Comparison of ENCODE assay signal across 17 mouse cellular contexts in genomic region chr11:97924217-97924616, GRCm38 (mm10). TPM values are rescaled to one million over a fixed set of nuclear protein-coding genes. Genes with fewer than 3 reads are reported as not detected.
A peak's percentile ranks its signal among the peaks of the same experiment; 100 is the strongest.
DNase-seq lines count a peak whose midpoint lies in the region; TF ChIP-seq lines count a peak whose summit lies in the region.
"Had no signal": no experiment of that assay in that cellular context is flagged by ENCODE, and none has a peak within 500 bp of the region (broad histone marks: within the 10 kb centered on the region; RNA-seq: fewer than 3 reads in every experiment).

No protein-coding gene starts in this region.

- DNase-seq in cerebellum, postnatal 14 days, result peak; percentile 30 to 48
- no peak for DNase-seq in cerebellum, adult 2 months
- peak; percentile 30 for DNase-seq in left cerebral cortex, postnatal 4 days
- DNase-seq in left cerebral cortex, postnatal 25 days (ENCODE audit: low spot score in 2 of 2), result no peak
- DNase-seq in adrenal gland, postnatal 14 days, result peak; percentile 29
- peak; percentile 26 for DNase-seq in adrenal gland, postnatal 25 days
- no peak for DNase-seq in gastrocnemius, adult 18-20 months (ENCODE audit: low spot score)
- DNase-seq: cerebellum, adult 8-10 months; cerebellum, postnatal 36 days; gastrocnemius, postnatal 36 days; heart, adult 11 months; heart, postnatal 36 days; kidney, adult 18-20 months had no signal

- no peaks in the 10 kb centered on the region for H3K4me1 ChIP-seq in cerebellum, adult 2 months (ENCODE audit: control insufficient read depth, insufficient read depth, low read length)
- H3K4me1 ChIP-seq: embryonic facial prominence, embryonic 13.5 days; forebrain, embryonic 13.5 days; heart, embryonic 13.5 days; hindbrain, embryonic 12.5 days had no signal

- intact Hi-C loops in left cerebral cortex, postnatal 4 days (cut with DNase I), result no loop called here
- intact Hi-C loops in left cerebral cortex, postnatal 25 days (cut with DNase I), result no loop called here

- no peak for TF ChIP-seq CTCF in cerebellum, adult 2 months (IDR thresholded peaks at IDR 0.05; ENCODE audit: borderline replicate concordance, insufficient read depth, low read depth, low read length)

- H3K4me3 ChIP-seq in cerebellum, adult 2 months (replicated peaks; ENCODE audit: insufficient read depth, low read depth, low read length), result no peak overlapping the region
- H3K4me3 ChIP-seq: embryonic facial prominence, embryonic 13.5 days; forebrain, embryonic 13.5 days; heart, embryonic 13.5 days; hindbrain, embryonic 12.5 days had no signal

- no peak for TF ChIP-seq POLR2A in cerebellum, adult 2 months (IDR thresholded peaks at IDR 0.05; ENCODE audit: borderline replicate concordance, insufficient read depth, low read length)

- H3K27ac ChIP-seq in cerebellum, adult 2 months (ENCODE audit: insufficient read depth, low read length), result no peak overlapping the region
- H3K27ac ChIP-seq: embryonic facial prominence, embryonic 13.5 days; forebrain, embryonic 13.5 days; heart, embryonic 13.5 days; hindbrain, embryonic 12.5 days had no signal

- 43% methylated on average over 10 of the region's 10 CpGs for WGBS in cerebellum, adult 2 months

- H3K27me3 ChIP-seq in cerebellum, adult 2 months (ENCODE audit: control insufficient read depth, insufficient read depth, low read length), result no peaks in the 10 kb centered on the region
- H3K27me3 ChIP-seq: embryonic facial prominence, embryonic 13.5 days; forebrain, embryonic 13.5 days; heart, embryonic 13.5 days; hindbrain, embryonic 12.5 days had no signal

RNA-seq across cellular contexts. Expression of gene Fbxo47, which starts 40.3 kb away (rescaled TPM):
- 0.98 and 1.1 TPM in 2 replicates for polyA plus RNA-seq in cerebellum, adult 2 months (2012; rRNA removed)
- total RNA-seq in left cerebral cortex, postnatal 4 days (2021), result under 1 TPM; 0.46 to 0.74 TPM
- total RNA-seq in left cerebral cortex, postnatal 25 days (2021), result 1 to 10 TPM; 1.8 to 2.1 TPM
- 1.0 and 1.2 TPM in 2 replicates for total RNA-seq in adrenal gland, postnatal 14 days (2021)
- total RNA-seq in adrenal gland, postnatal 25 days (2021), result 1.2 TPM in 1 of 2 replicates, not detected in the other
- total RNA-seq in gastrocnemius, adult 18-20 months (2021), result under 1 TPM; 0.16 to 0.38 TPM
- total RNA-seq: gastrocnemius, postnatal 36 days had no signal

Comparison
In these comparisons a context has a peak if more than half of its experiments do, and no peak if none do; other contexts are left out.
1. DNase-seq: peak in cerebellum, postnatal 14 days (2 of 2), left cerebral cortex, postnatal 4 days (single experiment), adrenal gland, postnatal 14 days (single experiment) and adrenal gland, postnatal 25 days (single experiment); none in cerebellum, adult 2 months (0 of 2), left cerebral cortex, postnatal 25 days (0 of 2) and gastrocnemius, adult 18-20 months (single experiment).